Mouse (Mus musculus): Measurements from ENCODE around the gene Lmntd1. TPM values are rescaled to one million over a fixed set of nuclear protein-coding genes. Genes with fewer than 3 reads are reported as not detected.

Gene Lmntd1
- total RNA-seq, 1 experiment from 2014 or later, result not detected

DNA sequence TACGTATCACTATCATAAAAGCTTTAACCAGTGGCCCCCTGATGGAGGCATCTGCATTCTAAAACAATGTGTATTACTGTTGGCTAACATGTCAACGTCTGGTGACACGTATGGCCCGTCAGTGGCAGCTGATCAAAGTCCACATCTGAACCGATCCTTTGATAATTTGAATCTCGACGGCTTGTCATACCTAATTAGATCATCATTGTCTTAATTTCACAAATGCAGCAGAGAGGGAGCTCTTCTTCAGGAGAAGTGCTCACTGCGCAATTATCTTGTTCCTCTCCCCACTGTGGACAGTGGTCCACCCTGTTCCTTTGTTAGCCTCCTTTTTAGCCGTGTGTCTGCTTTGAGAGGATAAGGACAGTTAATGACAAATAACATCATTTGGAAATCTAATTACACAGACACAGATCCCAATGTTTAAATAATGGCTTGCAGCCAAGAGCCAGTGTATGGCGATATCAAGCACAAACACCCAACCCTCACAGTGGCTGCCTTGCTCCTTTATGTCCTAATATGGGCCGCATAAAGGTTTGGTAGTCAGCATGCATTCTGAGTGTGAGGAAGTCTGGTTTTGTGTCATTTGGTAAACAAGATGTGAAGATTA lies 142.4 kb downstream of the Lmntd1 start:
- peak in 1 of 2 experiments; percentile 37; a peak in 2 of 4 replicates for ATAC-seq (replicated peaks in 1 of 2; ENCODE audit: insufficient read depth in 1 of 2, low FRiP score in 2 of 2, low TSS enrichment in 1 of 2, low read depth in 1 of 2, poor library complexity in 2 of 2, severe bottlenecking in 2 of 2)

DNA sequence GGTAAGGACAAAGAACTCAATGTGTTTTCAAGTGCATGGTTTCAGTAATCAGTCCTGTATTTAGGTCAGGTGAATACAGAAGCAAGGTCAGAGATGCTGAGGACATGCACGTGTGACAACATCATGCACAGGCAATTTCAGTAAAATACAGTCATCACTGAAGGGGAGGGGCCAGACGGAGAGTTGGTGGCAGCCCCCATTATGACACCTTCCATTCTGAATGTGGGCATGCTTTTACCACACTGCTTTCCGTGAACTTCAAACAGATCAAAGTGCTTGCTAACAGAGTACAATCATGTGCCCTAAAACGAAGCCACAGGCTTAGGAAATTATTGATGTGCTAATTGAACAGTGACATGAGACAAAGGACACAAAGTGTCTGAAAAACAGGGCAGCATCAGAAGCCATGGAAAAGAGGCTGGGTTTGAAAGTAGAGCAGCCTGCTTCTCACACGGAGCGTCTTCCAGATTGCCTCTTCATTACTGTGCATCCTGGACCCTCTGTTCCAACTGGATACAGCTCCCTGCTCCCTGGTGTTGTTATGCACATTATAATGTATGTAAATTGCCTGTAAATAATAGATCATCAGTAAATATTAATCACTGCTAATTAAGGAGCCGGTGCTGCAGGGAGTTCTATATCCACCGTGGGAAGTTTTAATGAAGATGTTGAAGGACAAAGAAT lies 144.7 kb downstream of the Lmntd1 start:
- no peak for ATAC-seq (replicated peaks in 1 of 2; ENCODE audit: insufficient read depth in 1 of 2, low FRiP score in 2 of 2, low TSS enrichment in 1 of 2, low read depth in 1 of 2, poor library complexity in 2 of 2, severe bottlenecking in 2 of 2)

DNA sequence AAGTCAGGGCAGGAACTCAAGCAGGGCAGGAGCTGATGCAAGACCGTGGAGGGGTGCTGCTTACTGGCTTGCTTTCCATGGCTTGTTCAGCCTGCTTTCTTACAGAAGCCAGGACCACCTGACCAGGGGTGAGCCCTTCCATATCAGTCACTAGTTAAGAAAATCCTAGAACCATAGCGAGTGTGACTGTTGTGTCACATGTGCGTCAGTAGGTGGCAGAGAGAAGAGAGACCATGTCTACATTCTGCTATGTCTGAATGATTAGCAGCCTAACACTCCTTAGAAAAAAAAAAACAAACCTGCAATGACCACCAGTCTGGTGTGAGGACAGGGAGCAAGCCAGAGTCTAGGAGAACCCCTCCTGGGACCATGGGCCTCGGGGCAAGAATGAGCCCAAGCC lies 150.1 kb downstream of the Lmntd1 start:
- ATAC-seq (replicated peaks in 1 of 2; ENCODE audit: insufficient read depth in 1 of 2, low FRiP score in 2 of 2, low TSS enrichment in 1 of 2, low read depth in 1 of 2, poor library complexity in 2 of 2, severe bottlenecking in 2 of 2), result no peak

DNA sequence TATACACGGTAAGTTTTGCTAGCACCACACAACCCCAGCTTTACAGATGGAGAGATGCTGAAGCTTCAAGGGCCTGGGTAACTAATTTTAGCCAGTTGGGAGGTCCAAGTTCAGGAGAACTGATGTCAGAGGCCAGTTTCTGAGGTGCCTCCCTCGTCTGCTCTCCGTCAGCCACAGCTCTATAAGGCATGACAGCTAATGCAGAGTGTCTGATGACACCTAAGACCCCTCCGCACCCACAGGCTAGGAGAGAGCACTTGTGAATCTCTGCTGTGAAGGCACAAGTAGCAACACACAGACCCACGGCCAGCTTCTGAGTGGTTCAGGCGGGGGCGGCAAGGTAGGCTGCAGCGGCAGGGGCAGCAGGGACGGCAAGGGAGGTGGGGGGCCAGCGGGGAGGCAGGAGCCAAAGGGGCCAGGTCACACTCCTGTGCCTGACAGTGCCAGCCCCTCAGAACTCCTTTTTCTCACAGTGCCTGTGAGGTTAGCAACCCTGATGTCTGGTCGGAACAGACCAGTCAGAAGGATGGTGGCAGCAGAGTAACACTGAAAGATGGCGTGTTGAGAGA lies 151.4 kb downstream of the Lmntd1 start:
- ATAC-seq (replicated peaks in 1 of 2; ENCODE audit: insufficient read depth in 1 of 2, low FRiP score in 2 of 2, low TSS enrichment in 1 of 2, low read depth in 1 of 2, poor library complexity in 2 of 2, severe bottlenecking in 2 of 2), result no peak

DNA sequence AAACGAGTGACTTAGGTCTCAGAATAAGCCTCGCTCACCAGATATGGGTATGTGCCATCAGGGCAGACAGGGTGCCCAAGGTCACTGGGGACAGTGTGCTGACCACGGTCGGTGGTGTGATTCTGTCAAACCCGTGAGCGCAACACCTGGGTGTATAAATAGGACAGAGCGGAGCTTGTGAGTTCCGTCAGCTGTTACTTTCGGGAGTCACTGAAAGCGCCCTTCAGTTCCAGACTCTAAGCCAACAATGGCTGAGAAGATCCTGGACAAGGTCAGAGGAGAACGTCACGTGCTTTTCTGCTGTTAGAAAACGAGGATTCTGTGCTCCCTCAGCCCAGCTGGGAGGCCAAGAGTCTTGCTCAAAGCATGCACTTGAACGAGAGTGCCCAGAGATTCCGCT lies 157.1 kb downstream of the Lmntd1 start:
- no peak for ATAC-seq (replicated peaks in 1 of 2; ENCODE audit: insufficient read depth in 1 of 2, low FRiP score in 2 of 2, low TSS enrichment in 1 of 2, low read depth in 1 of 2, poor library complexity in 2 of 2, severe bottlenecking in 2 of 2)

DNA sequence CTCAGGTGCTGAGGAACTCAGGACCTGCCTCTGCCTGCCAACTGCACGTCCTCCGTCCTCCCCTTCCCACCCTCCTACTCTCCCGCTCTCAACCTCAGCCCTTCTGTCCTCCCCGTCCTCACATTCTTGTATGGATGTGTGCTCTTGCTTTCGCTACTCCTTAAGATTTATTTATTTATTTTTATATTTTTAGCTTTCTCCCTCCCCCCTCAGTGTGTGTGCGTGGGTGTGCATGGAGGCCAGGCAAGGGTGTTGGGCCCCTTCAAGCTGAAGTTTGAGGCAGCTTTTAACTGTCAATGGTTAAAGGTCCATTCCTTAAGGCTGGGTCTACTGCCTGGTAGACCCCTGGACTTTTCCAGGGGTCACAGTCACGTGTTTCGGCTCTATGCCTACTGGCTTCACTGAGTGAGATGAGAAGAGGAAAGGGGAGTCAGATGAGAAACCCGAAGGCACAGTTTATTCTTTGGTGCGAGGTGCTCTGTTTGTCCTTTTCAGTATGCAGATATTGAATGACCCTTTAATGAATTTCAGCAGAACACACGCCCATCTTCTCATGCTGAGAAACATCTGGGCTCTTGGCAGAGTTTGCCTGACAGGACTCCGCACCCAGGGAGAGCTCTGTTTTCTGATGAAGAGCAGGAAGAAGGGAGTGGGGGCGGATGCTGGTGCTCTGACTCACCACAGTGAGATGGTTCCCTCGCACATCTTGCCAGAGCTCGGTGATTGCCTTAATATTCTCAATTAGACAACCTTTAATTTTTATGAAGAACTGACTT lies 163.3 kb downstream of the Lmntd1 start:
- no peak for ATAC-seq (replicated peaks in 1 of 2; ENCODE audit: insufficient read depth in 1 of 2, low FRiP score in 2 of 2, low TSS enrichment in 1 of 2, low read depth in 1 of 2, poor library complexity in 2 of 2, severe bottlenecking in 2 of 2)

DNA sequence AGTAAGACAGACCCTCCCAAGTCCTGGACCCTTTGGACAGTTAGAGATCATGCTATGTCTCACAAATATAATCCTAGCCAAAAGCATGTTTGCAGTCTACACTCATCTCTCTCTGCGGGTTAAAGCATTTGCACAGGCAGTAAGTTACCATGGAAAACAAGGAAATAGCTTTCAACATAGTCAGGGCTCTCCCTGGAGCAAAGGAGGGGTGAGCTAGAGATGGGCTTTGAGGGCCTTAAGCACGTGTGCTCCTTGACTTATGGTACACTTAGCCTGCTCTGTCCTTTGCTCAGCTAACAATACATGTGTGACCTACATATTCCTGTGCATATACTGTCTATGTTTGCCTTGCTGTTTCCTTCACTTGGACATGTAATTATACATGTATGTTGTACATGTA lies 165.8 kb downstream of the Lmntd1 start:
- ATAC-seq (replicated peaks in 1 of 2; ENCODE audit: insufficient read depth in 1 of 2, low FRiP score in 2 of 2, low TSS enrichment in 1 of 2, low read depth in 1 of 2, poor library complexity in 2 of 2, severe bottlenecking in 2 of 2), result no peak

DNA sequence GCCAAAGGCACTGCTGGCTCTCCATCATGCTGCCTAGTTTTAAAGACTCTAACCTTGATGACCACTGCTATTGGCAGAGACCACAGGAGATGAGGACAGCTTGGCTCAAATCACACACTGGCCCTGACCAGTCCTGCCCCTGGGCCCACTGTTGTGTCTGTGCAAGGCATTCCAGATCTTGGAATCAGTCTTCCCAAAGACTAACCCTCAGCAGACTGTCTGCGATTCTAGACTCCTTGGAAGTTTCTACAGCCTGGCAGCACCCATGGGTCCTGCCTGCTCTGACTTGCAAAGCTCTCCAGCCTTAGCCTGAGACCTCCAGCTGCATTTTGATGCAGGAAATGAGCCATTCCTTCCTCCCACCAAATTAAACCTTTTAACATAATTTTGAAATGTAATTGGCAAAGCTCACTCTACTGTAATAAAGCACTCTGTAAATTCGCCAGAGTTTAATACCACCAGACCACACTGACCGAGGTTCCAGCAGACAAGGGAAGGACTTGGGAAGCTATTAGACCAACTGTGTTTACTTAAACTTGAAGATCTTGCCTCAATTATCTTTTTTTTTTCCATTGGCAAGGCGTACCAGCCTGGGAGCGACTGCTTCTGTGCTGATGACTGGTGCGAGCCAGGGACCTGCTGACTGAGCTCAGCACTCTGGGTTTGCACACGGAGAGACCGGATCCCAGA lies 168.2 kb downstream of the Lmntd1 start:
- no peak for ATAC-seq (replicated peaks in 1 of 2; ENCODE audit: insufficient read depth in 1 of 2, low FRiP score in 2 of 2, low TSS enrichment in 1 of 2, low read depth in 1 of 2, poor library complexity in 2 of 2, severe bottlenecking in 2 of 2)

DNA sequence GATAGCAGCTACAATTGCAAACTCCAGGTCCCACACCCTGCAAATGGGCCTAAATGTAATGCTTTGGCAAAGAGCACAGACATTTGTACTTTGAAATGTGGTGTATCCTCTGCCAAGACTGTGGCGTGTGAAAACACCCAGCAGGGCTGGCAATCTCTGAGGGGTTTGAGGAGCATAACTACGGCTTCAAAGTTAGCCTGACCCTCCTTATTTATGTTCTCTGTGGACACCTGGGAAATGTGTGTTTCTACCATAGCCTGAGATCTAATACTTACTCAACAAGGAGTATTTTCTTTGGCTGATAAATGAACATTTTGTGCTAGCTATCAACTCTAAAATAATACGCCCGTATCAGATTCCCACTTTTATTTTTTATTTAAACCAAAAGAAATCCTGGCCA lies 168.7 kb downstream of the Lmntd1 start:
- no peak for ATAC-seq (replicated peaks in 1 of 2; ENCODE audit: insufficient read depth in 1 of 2, low FRiP score in 2 of 2, low TSS enrichment in 1 of 2, low read depth in 1 of 2, poor library complexity in 2 of 2, severe bottlenecking in 2 of 2)

DNA sequence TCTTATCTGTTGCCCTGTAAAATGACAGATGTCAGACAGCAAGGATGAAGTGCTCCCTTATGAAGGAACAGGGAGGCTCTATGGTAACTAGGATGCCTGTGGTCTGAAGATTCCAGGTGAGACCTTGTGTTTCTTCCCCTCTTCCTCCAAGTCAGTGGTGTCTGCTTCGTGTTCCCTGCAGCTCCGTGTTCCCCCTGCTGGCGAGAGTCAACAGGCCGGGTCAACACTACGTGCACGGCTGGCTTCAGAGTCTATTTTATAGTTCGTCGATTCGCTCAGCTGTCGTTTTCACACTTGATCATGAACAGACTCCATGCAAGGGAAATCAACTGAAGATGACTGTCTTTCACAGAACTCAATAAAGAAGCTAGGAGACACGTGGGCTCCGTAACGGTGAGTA lies 171.3 kb downstream of the Lmntd1 start:
- ATAC-seq (replicated peaks in 1 of 2; ENCODE audit: insufficient read depth in 1 of 2, low FRiP score in 2 of 2, low TSS enrichment in 1 of 2, low read depth in 1 of 2, poor library complexity in 2 of 2, severe bottlenecking in 2 of 2), result 0 out of 4 replicates have a peak, but pooled peaks of 1 of the 2 experiments have one; percentile 46

DNA sequence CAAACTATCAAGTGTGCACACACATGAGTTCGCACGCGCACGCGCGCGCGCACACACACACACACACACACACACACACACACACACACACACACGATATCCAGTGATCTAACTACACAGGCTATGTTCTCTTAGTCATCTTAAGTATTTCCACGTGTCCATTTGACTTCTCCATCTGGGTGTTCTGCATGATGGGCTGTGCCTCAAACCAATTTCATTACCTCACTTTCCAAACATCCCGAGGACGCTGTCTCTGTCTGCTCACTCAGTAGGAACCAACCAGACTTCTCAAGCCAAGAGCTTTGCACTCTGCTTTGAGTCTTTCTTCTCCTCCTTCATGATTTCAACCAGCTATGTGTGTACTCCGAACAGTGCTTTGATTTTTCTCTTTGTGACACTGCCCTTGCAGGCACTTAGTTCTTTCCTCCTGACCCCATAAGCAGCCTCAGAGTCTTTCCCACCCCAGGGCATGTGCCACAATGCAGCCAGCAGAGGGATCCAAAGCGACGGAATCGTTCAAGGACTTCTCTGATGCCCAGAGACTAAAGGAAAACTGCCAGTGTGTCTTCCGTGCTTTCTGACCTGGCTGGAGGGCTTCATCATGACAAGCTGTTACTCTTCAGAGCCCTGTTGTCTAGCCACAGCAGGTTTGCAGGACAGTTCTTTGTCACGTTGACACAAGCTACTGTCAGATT lies 172.6 kb downstream of the Lmntd1 start:
- 0 out of 4 replicates have a peak, but pooled peaks of 1 of the 2 experiments have one; percentile 37 for ATAC-seq (replicated peaks in 1 of 2; ENCODE audit: insufficient read depth in 1 of 2, low FRiP score in 2 of 2, low TSS enrichment in 1 of 2, low read depth in 1 of 2, poor library complexity in 2 of 2, severe bottlenecking in 2 of 2)

DNA sequence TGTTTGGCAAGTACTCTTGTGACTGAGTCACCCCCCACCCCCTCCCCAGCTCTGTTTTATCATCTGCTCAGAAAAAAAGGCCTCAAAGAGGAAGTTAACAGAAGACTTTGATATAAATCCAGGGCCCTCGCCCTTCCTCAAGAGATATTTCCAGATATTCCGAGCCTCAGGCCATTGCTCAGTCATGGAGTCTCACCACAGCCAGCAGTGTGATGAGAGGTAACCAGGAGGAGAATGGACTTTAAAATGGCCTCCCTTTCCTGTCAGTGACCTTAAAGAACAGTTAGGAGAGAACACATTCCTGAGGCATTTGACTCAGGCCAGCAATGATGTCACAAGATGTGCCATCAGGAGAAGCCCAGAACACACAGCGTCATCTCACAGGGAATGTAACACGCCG lies 175.3 kb downstream of the Lmntd1 start:
- ATAC-seq (replicated peaks in 1 of 2; ENCODE audit: insufficient read depth in 1 of 2, low FRiP score in 2 of 2, low TSS enrichment in 1 of 2, low read depth in 1 of 2, poor library complexity in 2 of 2, severe bottlenecking in 2 of 2), result no peak

DNA sequence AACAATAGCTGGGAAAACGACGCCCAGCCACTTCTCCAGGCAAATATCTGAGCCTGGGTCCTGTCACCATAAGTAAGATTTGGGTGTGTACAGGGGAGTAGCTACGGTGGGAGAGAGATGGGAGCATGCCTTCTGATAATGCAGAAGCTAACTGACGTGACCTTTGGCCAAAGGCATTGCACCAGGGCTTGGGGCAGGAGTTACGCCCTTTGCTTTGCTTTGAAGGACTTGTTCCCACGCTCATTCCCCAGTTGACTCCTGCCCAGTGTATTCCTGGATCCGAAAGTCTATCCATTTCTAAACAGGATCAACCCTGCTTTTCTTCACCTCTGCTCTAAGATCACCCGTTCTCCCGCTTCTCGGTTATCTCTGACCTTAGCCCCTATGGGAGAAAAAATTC lies 178.4 kb downstream of the Lmntd1 start:
- no peak for ATAC-seq (replicated peaks in 1 of 2; ENCODE audit: insufficient read depth in 1 of 2, low FRiP score in 2 of 2, low TSS enrichment in 1 of 2, low read depth in 1 of 2, poor library complexity in 2 of 2, severe bottlenecking in 2 of 2)

DNA sequence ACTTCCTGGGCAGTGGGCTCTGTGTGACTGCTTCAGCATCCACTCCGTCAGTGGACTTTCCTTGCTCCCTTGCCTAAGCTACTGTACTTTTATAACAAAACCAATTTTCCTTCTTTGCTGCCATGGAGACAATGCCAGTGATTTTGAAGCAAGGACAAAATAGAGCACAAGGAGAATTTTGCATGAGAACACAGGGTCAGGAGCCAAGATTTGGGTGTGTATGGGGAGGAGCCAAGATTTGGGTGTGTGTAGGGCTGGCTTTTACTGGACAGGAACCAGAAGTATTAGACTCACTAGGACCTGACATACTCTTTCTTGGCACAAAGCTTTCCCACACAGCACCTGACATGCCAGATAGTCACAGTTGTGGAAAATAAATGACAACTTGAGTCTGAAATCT lies 179.0 kb downstream of the Lmntd1 start:
- ATAC-seq (replicated peaks in 1 of 2; ENCODE audit: insufficient read depth in 1 of 2, low FRiP score in 2 of 2, low TSS enrichment in 1 of 2, low read depth in 1 of 2, poor library complexity in 2 of 2, severe bottlenecking in 2 of 2), result no peak

DNA sequence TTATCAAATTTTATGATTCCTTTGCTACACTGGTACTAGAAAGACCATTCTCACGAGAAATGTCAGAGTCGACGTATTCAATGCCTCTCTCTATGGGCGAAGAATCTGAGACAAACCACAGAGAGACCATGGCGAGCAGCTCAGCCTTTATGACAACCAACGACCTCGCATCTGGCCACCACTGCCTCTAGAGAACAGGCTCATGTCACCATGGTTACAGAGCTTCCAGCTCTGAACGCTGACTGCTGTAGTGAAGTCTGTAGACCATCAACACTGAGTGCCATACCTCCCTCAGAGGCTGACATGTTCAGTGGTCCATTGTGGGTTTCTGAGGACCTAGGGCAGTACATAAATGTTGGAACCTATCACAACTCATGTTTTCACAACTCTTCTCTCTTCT lies 180.2 kb downstream of the Lmntd1 start:
- no peak for ATAC-seq (replicated peaks in 1 of 2; ENCODE audit: insufficient read depth in 1 of 2, low FRiP score in 2 of 2, low TSS enrichment in 1 of 2, low read depth in 1 of 2, poor library complexity in 2 of 2, severe bottlenecking in 2 of 2)

DNA sequence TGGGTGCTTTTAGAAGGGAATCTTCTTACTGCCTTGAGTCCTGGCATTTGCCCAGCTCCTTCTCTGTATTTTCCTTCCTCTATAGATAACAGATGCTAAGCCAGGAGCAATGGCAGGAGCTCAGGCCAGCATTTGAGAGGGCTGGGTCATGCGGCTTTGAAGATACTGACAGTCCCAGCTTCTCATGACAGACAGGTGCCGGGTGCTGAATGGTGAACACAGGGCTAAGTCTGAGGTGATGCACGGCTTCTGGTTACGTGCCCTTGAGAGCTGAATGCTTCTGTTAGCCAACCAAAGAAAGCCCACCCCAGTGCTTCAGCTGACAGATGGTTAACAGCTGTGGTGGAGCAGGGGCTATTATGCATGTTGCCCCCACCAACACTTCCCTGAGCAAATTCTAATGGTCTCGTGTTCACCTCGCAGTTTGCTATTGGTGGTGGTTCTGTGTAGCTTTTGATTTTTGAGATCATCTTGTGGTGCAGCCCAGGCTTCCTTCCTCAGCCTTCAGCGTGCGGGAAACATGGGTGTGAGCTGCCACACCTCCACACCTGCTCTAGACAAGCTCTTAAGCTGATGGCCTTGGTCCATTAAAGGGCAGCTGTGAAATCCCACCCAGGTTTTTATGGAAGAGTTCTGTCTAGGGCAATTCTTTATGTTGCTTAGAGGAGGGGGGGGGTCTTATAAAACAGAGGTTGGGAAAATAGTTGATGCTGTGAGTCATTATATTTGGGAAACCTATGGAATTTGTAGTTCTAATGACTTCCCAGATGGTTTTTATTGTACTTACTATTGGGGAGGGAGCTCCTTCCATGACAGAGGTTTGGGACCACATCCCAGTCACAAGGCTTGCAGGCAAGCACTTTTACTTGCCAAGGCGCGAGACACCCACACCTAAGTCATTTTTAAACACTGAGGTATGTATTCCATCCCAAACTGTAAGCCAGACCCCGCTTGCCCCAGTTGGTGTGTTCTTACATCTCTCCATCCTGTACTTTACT lies 181.1 kb downstream of the Lmntd1 start:
- ATAC-seq (replicated peaks in 1 of 2; ENCODE audit: insufficient read depth in 1 of 2, low FRiP score in 2 of 2, low TSS enrichment in 1 of 2, low read depth in 1 of 2, poor library complexity in 2 of 2, severe bottlenecking in 2 of 2), result peak in 1 of 2 experiments; percentile 13; a peak in 1 of 4 replicates
